Mouse (Mus musculus) monocyte, adult 5-6 weeks (primary cell): Measurements from ENCODE around the gene Cyp2c65. TPM values are rescaled to one million over a fixed set of nuclear protein-coding genes. Genes with fewer than 3 reads are reported as not detected.
"Not testable (repeated sequence)": the region's sequence is repeated elsewhere in the genome, so short reads cannot be mapped to it uniquely, and the experiment has no call there.

Source experiments
- ATAC-seq: fragments of 153-309, 156-312 bp; replicated peaks from 2 replicates; pipeline ENCODE4 v1.8.0; 2017; ENCODE audit warnings: mild to moderate bottlenecking; ENCODE audit not compliant: low TSS enrichment, insufficient number of reproducible peaks, severe bottlenecking, poor library complexity, low FRiP score
- total RNA-seq: library from RNA; stranded (forward); fragments of 200-1000, 200-491, 200-594 nt; gene quantifications from 3 replicates; pipeline ENCODE4 v1.2.3, GENCODE M21; 2017

The Cyp2c65 gene
- not detected in 3 replicates for total RNA-seq

GRCm38 (mm10) chr19:39060719-39061118 is at the start of gene Cyp2c65:
Gene Cyp2c65, plus strand, starts transcription at chr19:39061015.
- ATAC-seq: no peak

GRCm38 (mm10) chr19:39057928-39058327 is 2.9 kb upstream of the Cyp2c65 start:
- ATAC-seq: no peak

GRCm38 (mm10) chr19:39098779-39099178 is 38.0 kb downstream of the Cyp2c65 start:
- not testable (repeated sequence) for ATAC-seq

GRCm38 (mm10) chr19:39113644-39114043 is 52.8 kb downstream of the Cyp2c65 start, which contains the start of gene Cyp2c66:
Gene Cyp2c66, plus strand, starts transcription at chr19:39113898.
- no peak for ATAC-seq

Other genes with a start within 250 kb of the Cyp2c65 start
- 13.9 to 21.6 TPM (median 15.4 TPM) in 3 replicates for gene Noc3l, start 241.8 kb upstream of the Cyp2c65 start, total RNA-seq
- gene Tbc1d12, start 224.4 kb upstream of the Cyp2c65 start, total RNA-seq: 5.5 to 10.3 TPM (median 6.4 TPM) in 3 replicates
- gene Hells, start 130.1 kb upstream of the Cyp2c65 start, total RNA-seq: 4.6 to 15.3 TPM (median 12.0 TPM) in 3 replicates
- gene Cyp2c55, start 54.0 kb upstream of the Cyp2c65 start, total RNA-seq: not detected in 3 replicates
- gene Cyp2c66, start 52.9 kb downstream of the Cyp2c65 start, total RNA-seq: not detected in 3 replicates
- not detected in 3 replicates for gene Cyp2c29, start 208.4 kb downstream of the Cyp2c65 start, total RNA-seq